Mouse (Mus musculus): ENCODE data around the gene Tcap.

GRCm38 (mm10) chr11:98392645-98393044 is 9.0 kb downstream of the Tcap start:
- TF ChIP-seq GATA1 (IDR thresholded peaks at IDR 0.05; ENCODE audit: borderline replicate concordance, low read length) (no peak), FLI1 (IDR thresholded peaks at IDR 0.05; ENCODE audit: low read length) (no peak)

Measured in megakaryocyte, embryonic 14.5 days (primary cell).